ENCODE assay signal across 14 mouse cellular contexts in the genomic region with DNA sequence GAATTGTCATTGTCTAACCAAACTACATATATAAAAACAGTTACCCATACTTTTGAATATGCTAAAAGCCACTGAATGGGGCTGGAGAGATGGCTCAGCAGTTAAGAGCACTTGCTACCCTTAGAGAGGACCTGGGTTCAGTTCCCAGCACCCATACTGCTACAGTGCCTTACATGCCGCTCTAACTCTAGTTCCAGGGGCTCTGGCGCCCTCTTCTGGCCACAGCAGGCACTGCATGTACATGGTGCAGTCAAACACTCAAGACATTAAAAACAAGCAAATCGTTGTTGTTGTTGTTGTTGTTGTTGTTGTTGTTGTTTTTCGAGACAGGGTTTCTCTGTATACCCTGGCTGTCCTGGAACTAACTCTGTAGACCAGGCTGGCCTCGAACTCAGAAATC. TPM values are rescaled to one million over a fixed set of nuclear protein-coding genes. Genes with fewer than 3 reads are reported as not detected.
A peak's percentile ranks its signal among the peaks of the same experiment; 100 is the strongest.
DNase-seq lines count a peak whose midpoint lies in the region; ATAC-seq and TF ChIP-seq lines count a peak whose summit lies in the region.
"Had no signal": no experiment of that assay in that cellular context is flagged by ENCODE, and none has a peak within 500 bp of the region (broad histone marks: within the 10 kb centered on the region; RNA-seq: fewer than 3 reads in every experiment).

No protein-coding gene starts in this region.

- ATAC-seq in intestine, postnatal 0 days, result no peak
- ATAC-seq in intestine, embryonic 15.5 days, result no peak
- 0 out of 2 replicates have a peak, but pooled peaks have one; percentile 44 for ATAC-seq in neutrophil, adult 5-6 weeks (ENCODE audit: extremely low read depth, insufficient number of reproducible peaks, low FRiP score, poor library complexity, severe bottlenecking)
- ATAC-seq: activated CD4-positive, CD25-positive, alpha-beta regulatory T cell, adult 4 months; inflammation-experienced regulatory T-cells, adult 6 months; midbrain, embryonic 16.5 days had no signal

- no peak for TF ChIP-seq POLR2A in bone marrow, adult 2 months (IDR thresholded peaks at IDR 0.05; ENCODE audit: borderline replicate concordance, control insufficient read depth, low read depth, low read length)

- H3K9me3 ChIP-seq in intestine, postnatal 0 days (ENCODE audit: control insufficient read depth), result no peaks in the 10 kb centered on the region
- H3K9me3 ChIP-seq in intestine, embryonic 15.5 days, result no peaks in the 10 kb centered on the region

- H3K4me1 ChIP-seq in intestine, postnatal 0 days (replicated peaks; ENCODE audit: control insufficient read depth, insufficient read depth, low read length), result peaks cover 10% of the 10 kb centered on the region; the same call in 1 of the 2 replicates
- peaks cover 10% of the 10 kb centered on the region; the same call in 1 of the 2 replicates for H3K4me1 ChIP-seq in intestine, embryonic 15.5 days (replicated peaks)
- H3K4me1 ChIP-seq in bone marrow, adult 2 months (ENCODE audit: control insufficient read depth, insufficient read depth, low read length), result peaks cover 3% of the 10 kb centered on the region; the same call in 1 of the 2 replicates
- H3K4me1 ChIP-seq: limb, embryonic 12.5 days had no signal

- peak; percentile 74 for TF ChIP-seq CTCF in intestine, postnatal 0 days (IDR thresholded peaks at IDR 0.05; ENCODE audit: low read depth)
- TF ChIP-seq CTCF in bone marrow, adult 2 months (IDR thresholded peaks at IDR 0.05; ENCODE audit: control insufficient read depth, insufficient read depth, low read length), result peak; percentile 86

- H3K4me3 ChIP-seq in intestine, postnatal 0 days (ENCODE audit: low read depth, low read length), result no peak overlapping the region
- no peak overlapping the region for H3K4me3 ChIP-seq in intestine, embryonic 15.5 days (replicated peaks)
- H3K4me3 ChIP-seq in bone marrow, adult 2 months (replicated peaks; ENCODE audit: control insufficient read depth, low read depth, low read length), result no peak overlapping the region
- H3K4me3 ChIP-seq: limb, embryonic 12.5 days had no signal

- intact Hi-C loops in left cerebral cortex, postnatal 25 days (cut with DNase I), result no loop called here

- H3K27ac ChIP-seq in intestine, postnatal 0 days (ENCODE audit: low read depth, low read length), result no peak overlapping the region
- H3K27ac ChIP-seq in intestine, embryonic 15.5 days, result no peak overlapping the region
- no peak overlapping the region for H3K27ac ChIP-seq in bone marrow, adult 2 months (ENCODE audit: control insufficient read depth, insufficient read depth, low read depth, low read length, poor library complexity)
- H3K27ac ChIP-seq: limb, embryonic 12.5 days had no signal

- peak; percentile 17 to 52 for DNase-seq in CD8-positive naive resting alpha-beta T cell, adult 2 months (ENCODE audit: low read depth in 2 of 2, low spot score in 2 of 2)
- no peak for DNase-seq in frontal cortex, adult 2 months (ENCODE audit: extremely low spot score in 1 of 2, low spot score in 1 of 2)
- DNase-seq in urinary bladder, postnatal 36 days (ENCODE audit: low spot score in 2 of 2), result no peak
- DNase-seq in left cerebral cortex, postnatal 25 days (ENCODE audit: low spot score in 2 of 2), result no peak
- DNase-seq: embryo, embryonic 11 days; gastrocnemius, postnatal 10 days had no signal

- WGBS in intestine, postnatal 0 days, result 63% methylated on average over 5 of the region's 5 CpGs
- WGBS in intestine, embryonic 15.5 days, result 54% methylated on average over 5 of the region's 5 CpGs
- 64% methylated on average over 5 of the region's 5 CpGs for WGBS in bone marrow, adult 2 months

- H3K36me3 ChIP-seq in intestine, postnatal 0 days (ENCODE audit: control insufficient read depth, insufficient read depth), result no peaks in the 10 kb centered on the region
- no peaks in the 10 kb centered on the region for H3K36me3 ChIP-seq in intestine, embryonic 15.5 days
- H3K36me3 ChIP-seq: limb, embryonic 12.5 days had no signal

- no peaks in the 10 kb centered on the region for H3K27me3 ChIP-seq in intestine, postnatal 0 days (replicated peaks; ENCODE audit: control insufficient read depth, insufficient read depth, low read length)
- H3K27me3 ChIP-seq in intestine, embryonic 15.5 days (replicated peaks), result no peaks in the 10 kb centered on the region
- H3K27me3 ChIP-seq: limb, embryonic 12.5 days had no signal

- no peak overlapping the region for H3K9ac ChIP-seq in intestine, postnatal 0 days (ENCODE audit: low read depth, low read length)
- no peak overlapping the region for H3K9ac ChIP-seq in intestine, embryonic 15.5 days
- H3K9ac ChIP-seq: limb, embryonic 12.5 days had no signal

- no peak overlapping the region for H3K4me2 ChIP-seq in intestine, postnatal 0 days (replicated peaks; ENCODE audit: low read depth)
- H3K4me2 ChIP-seq in intestine, embryonic 15.5 days (replicated peaks), result no peak overlapping the region
- H3K4me2 ChIP-seq: limb, embryonic 12.5 days had no signal

RNA-seq across cellular contexts. Expression of a gene that starts 21.2 kb away (rescaled TPM):
- 4.3 and 4.5 TPM in 2 replicates for polyA plus RNA-seq in intestine, postnatal 0 days (2015; fragmentation: Nextera tagmentation; extraction: Ambion mirVana)
- 0.27 and 0.36 TPM in 2 replicates for polyA plus RNA-seq in intestine, embryonic 15.5 days (2015; fragmentation: Nextera tagmentation; extraction: Ambion mirVana)
- polyA plus RNA-seq in bone marrow, adult 2 months (2011; ENCODE audit: insufficient read depth, insufficient read length, low replicate concordance, missing spikeins), result not detected in 2 replicates
- not detected in 2 replicates for total RNA-seq in neutrophil, adult 5-6 weeks (2017)
- 0.38 and 0.54 TPM in 2 replicates for polyA plus RNA-seq in frontal cortex, adult 2 months (2012; rRNA removed)
- not detected for total RNA-seq in left cerebral cortex, postnatal 25 days (2021)
- total RNA-seq: gastrocnemius, postnatal 10 days had no signal
- polyA plus RNA-seq: limb, embryonic 12.5 days had no signal

RNA-seq across cellular contexts. Expression of a gene that starts 21.3 kb away (rescaled TPM):
- polyA plus RNA-seq in intestine, postnatal 0 days (2015; fragmentation: Nextera tagmentation; extraction: Ambion mirVana), result not detected in 2 replicates
- not detected in 2 replicates for polyA plus RNA-seq in intestine, embryonic 15.5 days (2015; fragmentation: Nextera tagmentation; extraction: Ambion mirVana)
- polyA plus RNA-seq in bone marrow, adult 2 months (2011; ENCODE audit: insufficient read depth, insufficient read length, low replicate concordance, missing spikeins), result not detected in 2 replicates
- not detected in 2 replicates for total RNA-seq in neutrophil, adult 5-6 weeks (2017)
- polyA plus RNA-seq in frontal cortex, adult 2 months (2012; rRNA removed), result not detected in 2 replicates
- total RNA-seq in left cerebral cortex, postnatal 25 days (2021), result not detected
- total RNA-seq: gastrocnemius, postnatal 10 days had no signal
- polyA plus RNA-seq: activated CD4-positive, CD25-positive, alpha-beta regulatory T cell, adult 4 months; inflammation-experienced regulatory T-cells, adult 6 months; limb, embryonic 12.5 days; midbrain, embryonic 16.5 days had no signal

RNA-seq across cellular contexts. Expression of a gene that starts 45.6 kb away (rescaled TPM):
- polyA plus RNA-seq in intestine, postnatal 0 days (2015; fragmentation: Nextera tagmentation; extraction: Ambion mirVana), result 172 and 188 TPM in 2 replicates
- 424 and 451 TPM in 2 replicates for polyA plus RNA-seq in intestine, embryonic 15.5 days (2015; fragmentation: Nextera tagmentation; extraction: Ambion mirVana)
- 330 and 503 TPM in 2 replicates for polyA plus RNA-seq in bone marrow, adult 2 months (2011; ENCODE audit: insufficient read depth, insufficient read length, low replicate concordance, missing spikeins)
- 236 and 246 TPM in 2 replicates for total RNA-seq in neutrophil, adult 5-6 weeks (2017)
- 153 and 154 TPM in 2 replicates for polyA plus RNA-seq in frontal cortex, adult 2 months (2012; rRNA removed)
- total RNA-seq in left cerebral cortex, postnatal 25 days (2021), result 100 to 1,000 TPM; 135 to 136 TPM

Comparison
In these comparisons a context has a peak if more than half of its experiments do, and no peak if none do; other contexts are left out.
1. DNase-seq: peak in CD8-positive naive resting alpha-beta T cell, adult 2 months (2 of 2); none in frontal cortex, adult 2 months (0 of 2), urinary bladder, postnatal 36 days (0 of 2) and left cerebral cortex, postnatal 25 days (0 of 2).